Mouse (Mus musculus): ENCODE data around the gene Aqp3.

- TF ChIP-seq CTCF (IDR thresholded peaks at IDR 0.05; ENCODE audit: control insufficient read depth, insufficient read depth, insufficient replicate concordance, low read depth, low read length) (no peak), POLR2A (IDR thresholded peaks at IDR 0.05; ENCODE audit: control insufficient read depth, low read depth, low read length) (no peak)
These were observed 26.2 kb downstream of the Aqp3 start for GRCm38 (mm10) chr4:41071500-41072429.
